Mouse (Mus musculus): ENCODE data around the gene Gm10260.

- TF ChIP-seq CTCF (IDR thresholded peaks at IDR 0.05) (no peak), POLR2A (IDR thresholded peaks at IDR 0.05; ENCODE audit: insufficient read depth, low read depth, low read length) (no peak)
Observed at GRCm38 (mm10) chr13:97769205-97769604, 8.8 kb upstream of the Gm10260 start.
